Mouse (Mus musculus): ENCODE results near the gene Tmod2. TPM values are rescaled to one million over a fixed set of nuclear protein-coding genes. Genes with fewer than 3 reads are reported as not detected.

Tmod2 gene
- polyA plus RNA-seq, 1 experiment from 2014 or later, result 10.6 TPM

DNA sequence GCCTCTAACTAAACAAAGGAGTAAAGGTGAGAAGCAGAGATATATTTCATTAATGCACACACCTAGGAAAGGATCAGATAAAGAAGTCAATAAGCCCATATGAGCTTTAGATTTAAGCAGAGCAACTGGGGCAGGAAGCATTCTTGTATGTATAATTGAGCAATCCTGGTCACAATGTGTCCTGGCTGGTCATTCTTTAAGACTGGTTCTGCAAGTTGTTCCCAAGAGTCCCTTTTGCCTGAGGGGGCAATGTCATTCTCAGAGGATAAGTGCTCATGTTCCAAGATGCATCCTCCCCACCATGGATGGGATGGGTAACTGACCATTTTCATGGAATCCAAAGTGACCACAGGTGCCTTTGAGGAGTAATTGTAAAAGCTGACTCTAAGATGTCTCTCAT, 50.8 kb downstream of the Tmod2 start:
- DNase-seq (ENCODE audit: low spot score) (peak; percentile 78), ATAC-seq (no peak)
- H3K4me3 ChIP-seq (ENCODE audit: low read depth, low read length), result no peak overlapping the region
- TF ChIP-seq EP300 (IDR thresholded peaks at IDR 0.05) (peak; percentile 55), CTCF (IDR thresholded peaks at IDR 0.05) (no peak)
- peaks cover 13% of the 10 kb centered on the region; the same call in 1 of the 2 replicates for H3K4me1 ChIP-seq (ENCODE audit: insufficient read depth, low read depth, low read length)
- H3K9ac ChIP-seq (replicated peaks; ENCODE audit: low read depth), result no peak overlapping the region
- peak overlapping the region; percentile 62 for H3K27ac ChIP-seq (ENCODE audit: low read length)
- no peaks in the 10 kb centered on the region for H3K9me3 ChIP-seq (ENCODE audit: low read length)
- no peaks in the 10 kb centered on the region for H3K27me3 ChIP-seq (replicated peaks; ENCODE audit: insufficient read depth, low read length)
- no peaks in the 10 kb centered on the region for H3K36me3 ChIP-seq (ENCODE audit: insufficient read depth, low read length)
- no peak overlapping the region for H3K4me2 ChIP-seq (replicated peaks; ENCODE audit: low read depth, low read length)

DNA sequence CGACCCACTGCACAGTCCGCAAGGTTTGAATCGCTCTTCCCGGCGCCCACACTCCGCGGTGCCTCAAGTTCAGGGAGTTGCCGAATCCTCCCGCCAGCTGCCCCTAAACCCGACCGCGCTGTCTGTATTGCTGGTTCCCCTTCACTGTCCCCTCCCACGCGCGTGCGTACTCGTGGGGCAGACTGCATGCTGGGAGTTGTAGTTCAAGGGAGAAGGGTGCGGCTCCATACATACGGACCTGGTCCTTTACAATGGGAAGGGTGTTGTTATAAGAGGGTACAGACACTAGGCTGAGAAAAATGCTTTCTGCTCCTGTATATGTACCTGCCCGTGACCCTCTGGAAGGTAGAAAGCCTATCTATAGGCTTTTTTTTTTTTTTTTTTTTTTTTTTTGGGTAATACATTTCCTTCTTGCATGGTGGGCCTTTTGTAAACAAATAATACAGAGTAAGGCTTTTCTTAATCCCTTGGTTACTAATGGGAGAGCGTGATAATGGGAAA, 51.6 kb downstream of the Tmod2 start, which contains the start of gene Tmod3:
Tmod3 (minus strand) TSS at position 146 of the 501 bp plus-strand sequence.
- Histone ChIP-seq H3K9ac (replicated peaks; ENCODE audit: low read depth) (peak within 1 kb of the TSS; percentile 92), H3K4me2 (replicated peaks; ENCODE audit: low read depth, low read length) (peak within 1 kb of the TSS; percentile 66), H3K4me3 (ENCODE audit: low read depth, low read length) (peak within 1 kb of the TSS; percentile 93), H3K27ac (ENCODE audit: low read length) (peak within 1 kb of the TSS; percentile 97), H3K36me3 (ENCODE audit: insufficient read depth, low read length) (no peaks in the 10 kb centered on the region), H3K27me3 (replicated peaks; ENCODE audit: insufficient read depth, low read length) (no peaks in the 10 kb centered on the region), H3K4me1 (ENCODE audit: insufficient read depth, low read depth, low read length) (peaks cover 13% of the 10 kb centered on the region; the same call in 1 of the 2 replicates), H3K9me3 (ENCODE audit: low read length) (no peaks in the 10 kb centered on the region)
- peak; percentile 96 for DNase-seq (ENCODE audit: low spot score)
- WGBS, result 2% methylated on average over 21 of the region's 21 CpGs
- ATAC-seq, result peak; percentile 95
- no peak for TF ChIP-seq EP300 (IDR thresholded peaks at IDR 0.05)
- TF ChIP-seq CTCF (IDR thresholded peaks at IDR 0.05), result no peak

GRCm38 (mm10) chr9:75558812-75559511, 52.2 kb downstream of the Tmod2 start:
- DNase-seq (ENCODE audit: low spot score), result peak; percentile 72
- Histone ChIP-seq H3K36me3 (ENCODE audit: insufficient read depth, low read length) (no peaks in the 10 kb centered on the region), H3K27me3 (replicated peaks; ENCODE audit: insufficient read depth, low read length) (no peaks in the 10 kb centered on the region), H3K4me3 (ENCODE audit: low read depth, low read length) (peak overlapping the region; percentile 93), H3K27ac (ENCODE audit: low read length) (peak overlapping the region; percentile 97), H3K9me3 (ENCODE audit: low read length) (no peaks in the 10 kb centered on the region), H3K4me2 (replicated peaks; ENCODE audit: low read depth, low read length) (peak overlapping the region; percentile 66), H3K9ac (replicated peaks; ENCODE audit: low read depth) (peak overlapping the region; percentile 92), H3K4me1 (ENCODE audit: insufficient read depth, low read depth, low read length) (peaks cover 13% of the 10 kb centered on the region; the same call in 1 of the 2 replicates)
- 0 out of 2 replicates have a peak, but pooled peaks have one; percentile 14 for TF ChIP-seq CTCF (IDR thresholded peaks at IDR 0.05)
- TF ChIP-seq EP300 (IDR thresholded peaks at IDR 0.05), result no peak
- WGBS, result under 1% methylated on average over 39 of the region's 47 CpGs
- ATAC-seq, result peak; percentile 84

- ATAC-seq (no peak), DNase-seq (ENCODE audit: low spot score) (peak; percentile 26)
- Histone ChIP-seq H3K36me3 (ENCODE audit: insufficient read depth, low read length) (no peaks in the 10 kb centered on the region), H3K4me3 (ENCODE audit: low read depth, low read length) (peak overlapping the region; percentile 93), H3K27ac (ENCODE audit: low read length) (peak overlapping the region; percentile 97), H3K9ac (replicated peaks; ENCODE audit: low read depth) (peak overlapping the region; percentile 92), H3K27me3 (replicated peaks; ENCODE audit: insufficient read depth, low read length) (no peaks in the 10 kb centered on the region), H3K4me1 (ENCODE audit: insufficient read depth, low read depth, low read length) (peaks cover 16% of the 10 kb centered on the region; the same call in 1 of the 2 replicates), H3K4me2 (replicated peaks; ENCODE audit: low read depth, low read length) (peak overlapping the region; percentile 66), H3K9me3 (ENCODE audit: low read length) (no peaks in the 10 kb centered on the region)
- 8% methylated on average over 3 of the region's 3 CpGs for WGBS
- TF ChIP-seq CTCF (IDR thresholded peaks at IDR 0.05) (no peak), EP300 (IDR thresholded peaks at IDR 0.05) (peak; percentile 52)
Measured at GRCm38 (mm10) chr9:75558360-75558759, 52.8 kb downstream of the Tmod2 start.

DNA sequence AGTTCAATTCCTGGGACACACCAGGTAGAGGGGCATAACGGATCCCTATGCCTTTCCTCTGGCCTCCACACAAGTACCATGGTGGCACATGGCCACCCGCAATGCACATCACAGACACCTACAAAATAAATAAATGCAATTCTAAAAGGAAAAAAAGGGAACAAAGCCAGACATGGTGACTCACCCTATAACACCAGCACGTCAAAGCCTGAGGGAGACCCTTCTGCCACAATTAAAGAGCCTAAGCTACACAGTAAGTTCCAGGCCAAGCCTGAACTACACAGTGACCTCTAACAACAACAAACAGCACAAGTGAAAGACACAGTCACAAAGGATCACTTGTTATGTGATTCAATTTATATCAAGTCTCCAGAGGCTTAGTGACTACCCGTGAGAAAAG, 57.4 kb downstream of the Tmod2 start:
- no peaks in the 10 kb centered on the region for H3K9me3 ChIP-seq (ENCODE audit: low read length)
- ATAC-seq (peak; percentile 67), DNase-seq (ENCODE audit: low spot score) (peak; percentile 26)
- H3K9ac ChIP-seq (replicated peaks; ENCODE audit: low read depth), result no peak overlapping the region
- no peaks in the 10 kb centered on the region for H3K27me3 ChIP-seq (replicated peaks; ENCODE audit: insufficient read depth, low read length)
- no peak overlapping the region for H3K4me2 ChIP-seq (replicated peaks; ENCODE audit: low read depth, low read length)
- TF ChIP-seq EP300 (IDR thresholded peaks at IDR 0.05) (no peak), CTCF (IDR thresholded peaks at IDR 0.05) (no peak)
- peaks cover 25% of the 10 kb centered on the region; the same call in 1 of the 2 replicates for H3K4me1 ChIP-seq (ENCODE audit: insufficient read depth, low read depth, low read length)
- no peak overlapping the region for H3K4me3 ChIP-seq (ENCODE audit: low read depth, low read length)
- H3K27ac ChIP-seq (ENCODE audit: low read length), result no peak overlapping the region
- no peaks in the 10 kb centered on the region for H3K36me3 ChIP-seq (ENCODE audit: insufficient read depth, low read length)
- 55% methylated on average over 4 of the region's 4 CpGs for WGBS

- Histone ChIP-seq H3K4me1 (ENCODE audit: insufficient read depth, low read depth, low read length) (peaks cover 32% of the 10 kb centered on the region; the same call in 1 of the 2 replicates), H3K4me2 (replicated peaks; ENCODE audit: low read depth, low read length) (no peak overlapping the region), H3K36me3 (ENCODE audit: insufficient read depth, low read length) (no peaks in the 10 kb centered on the region), H3K27ac (ENCODE audit: low read length) (0 out of 2 replicates have a peak overlapping the region, but pooled peaks have one; percentile 27), H3K27me3 (replicated peaks; ENCODE audit: insufficient read depth, low read length) (no peaks in the 10 kb centered on the region), H3K9ac (replicated peaks; ENCODE audit: low read depth) (no peak overlapping the region), H3K9me3 (ENCODE audit: low read length) (no peaks in the 10 kb centered on the region), H3K4me3 (ENCODE audit: low read depth, low read length) (no peak overlapping the region)
- DNase-seq (ENCODE audit: low spot score), result peak; percentile 26
- TF ChIP-seq EP300 (IDR thresholded peaks at IDR 0.05) (no peak), CTCF (IDR thresholded peaks at IDR 0.05) (peak; percentile 45)
- 42% methylated on average over 5 of the region's 5 CpGs for WGBS
- ATAC-seq, result no peak
Measured at GRCm38 (mm10) chr9:75551342-75551741, 59.8 kb downstream of the Tmod2 start.
